Mouse (Mus musculus) cerebellum, adult 11-12 months (tissue): Measurements from ENCODE around the gene Lgalsl.

Experiments used
- DNase-seq: peaks from one replicate; pipeline ENCODE4 v3.0.0; 2022

Lgalsl gene

DNA sequence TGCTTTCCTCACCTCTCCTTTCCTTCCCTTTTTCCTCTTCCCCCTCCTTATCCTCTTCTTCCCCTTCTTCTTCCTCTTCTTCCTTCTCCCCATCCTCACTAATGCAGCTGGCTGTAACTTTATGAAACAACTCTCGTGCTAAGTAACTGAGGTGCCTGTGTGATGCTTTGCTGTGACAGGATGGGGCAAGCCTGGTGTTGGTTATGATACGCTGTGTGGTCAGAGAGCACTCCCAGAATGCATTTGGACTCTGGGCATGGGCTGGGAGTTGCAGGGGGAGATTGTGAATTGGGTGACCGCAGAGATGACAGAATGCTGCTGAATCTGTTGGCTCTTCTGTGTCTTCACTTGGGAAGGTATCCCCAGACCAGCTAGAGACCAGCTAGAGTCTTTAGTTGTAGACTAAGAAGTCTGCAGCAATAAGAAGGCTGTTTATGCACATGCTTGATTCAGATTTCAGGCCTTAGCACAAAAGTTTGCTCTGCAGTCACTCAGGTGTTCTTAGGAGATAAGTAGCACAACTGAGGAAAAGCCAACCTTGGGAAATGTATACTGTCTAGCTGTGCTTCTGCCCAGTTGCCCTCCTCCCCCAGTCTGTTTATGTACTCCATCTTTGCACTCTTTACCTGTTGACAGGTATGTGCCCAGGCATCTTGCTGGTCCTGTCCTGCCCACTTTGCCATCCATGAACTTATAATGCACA is 51.8 kb downstream of the Lgalsl start:
- DNase-seq, result no peak

DNA sequence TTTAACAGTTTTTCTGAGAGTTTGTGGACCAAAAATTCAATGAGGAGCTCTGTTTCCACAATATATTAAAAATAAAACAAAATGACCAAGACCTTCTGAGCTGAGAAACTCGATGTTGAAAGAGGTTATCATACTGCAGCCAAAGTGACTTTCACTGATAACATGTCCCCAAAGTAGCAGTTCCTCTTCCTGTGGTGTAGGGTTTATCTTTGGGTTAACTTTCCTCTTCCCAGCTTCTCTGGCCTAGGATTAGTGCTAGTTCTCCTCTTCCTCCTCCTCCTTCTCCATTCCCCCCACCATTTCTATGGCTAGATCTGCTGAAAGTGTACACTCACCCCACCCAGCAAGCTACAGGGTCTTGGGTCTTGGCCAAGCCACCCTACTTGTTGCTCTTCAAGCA is 52.6 kb downstream of the Lgalsl start:
- no peak for DNase-seq

DNA sequence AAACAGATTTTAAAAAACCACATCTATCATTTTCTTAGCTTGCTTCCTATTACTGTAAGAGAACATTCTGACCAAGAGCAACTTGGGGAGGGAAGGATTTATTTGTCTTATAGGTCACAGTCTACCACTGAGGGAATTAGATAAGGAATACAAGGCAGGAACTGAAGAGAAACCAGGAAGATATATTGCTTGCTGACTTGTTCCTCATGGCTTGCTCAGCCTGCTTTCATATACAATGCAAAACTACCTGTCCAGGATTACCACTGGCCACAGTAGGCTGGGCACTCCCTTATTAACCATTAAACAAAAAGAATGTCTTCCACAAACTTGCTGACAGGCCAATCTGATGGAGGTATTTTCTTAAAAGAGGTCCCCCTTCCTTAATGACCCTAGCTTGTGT is 54.2 kb downstream of the Lgalsl start:
- no peak for DNase-seq
